In the genomic region with DNA sequence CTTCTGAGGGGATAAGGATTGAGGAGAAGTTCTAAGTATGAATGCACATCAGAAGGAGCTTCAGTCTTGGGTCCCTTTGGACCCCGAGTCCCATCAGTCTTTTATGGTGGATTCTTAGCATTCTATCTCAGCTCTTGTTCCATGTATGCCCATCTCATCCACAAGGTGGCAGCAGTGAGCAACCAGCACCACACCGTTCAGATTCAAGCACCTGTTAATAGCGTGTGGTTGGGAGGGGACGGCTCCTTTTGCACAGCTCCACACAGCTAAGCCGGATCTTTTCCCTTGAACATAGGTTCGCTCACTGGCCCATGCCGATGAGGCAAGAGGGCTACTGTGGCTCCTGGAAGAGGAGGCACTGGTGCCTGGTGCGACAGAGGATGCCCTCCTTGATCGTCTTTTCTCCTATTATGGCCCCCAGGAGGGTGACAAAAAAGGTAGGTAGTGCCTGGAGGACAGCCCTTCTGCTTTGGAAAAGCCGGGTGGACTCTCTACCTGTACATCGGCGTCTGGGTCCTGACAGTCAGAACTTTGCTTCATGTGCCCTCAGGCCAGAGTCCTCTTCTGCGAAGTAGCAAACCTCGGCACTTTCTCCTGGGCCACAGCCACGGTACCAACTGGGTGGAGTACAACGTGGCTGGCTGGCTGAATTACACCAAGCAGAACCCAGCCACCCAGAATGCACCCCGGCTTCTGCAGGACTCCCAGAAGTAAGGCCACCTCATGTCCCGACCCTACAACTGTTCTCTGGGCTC, we compare ENCODE assay signal across 9 mouse cellular contexts. TPM values are rescaled to one million over a fixed set of nuclear protein-coding genes. Genes with fewer than 3 reads are reported as not detected.
DNase-seq lines count a peak whose midpoint lies in the region; ATAC-seq and TF ChIP-seq lines count a peak whose summit lies in the region.
"Had no signal": no experiment of that assay in that cellular context is flagged by ENCODE, and none has a peak within 500 bp of the region (broad histone marks: within the 10 kb centered on the region; RNA-seq: fewer than 3 reads in every experiment).

No protein-coding gene starts in this region.

- no peaks in the 10 kb centered on the region for H3K9me3 ChIP-seq in heart, postnatal 0 days (replicated peaks; ENCODE audit: control insufficient read depth, low read length)
- no peaks in the 10 kb centered on the region for H3K9me3 ChIP-seq in lung, postnatal 0 days (ENCODE audit: low read length)

- peak; percentile 89 for DNase-seq in CD4-positive, CD25-positive, alpha-beta regulatory T cell, adult 2 months (ENCODE audit: low read depth, low spot score)
- peak; percentile 72 for DNase-seq in adrenal gland, adult 18-20 months (ENCODE audit: low spot score in 2 of 2)
- peak; percentile 85 for DNase-seq in embryo, embryonic 10.5 days (ENCODE audit: low spot score)
- peak; percentile 71 for DNase-seq in heart, postnatal 0 days (ENCODE audit: low spot score)
- DNase-seq in large intestine, adult 2 months (ENCODE audit: low read depth, low spot score): peak; percentile 38
- DNase-seq in lung, postnatal 0 days (ENCODE audit: low spot score): peak; percentile 78
- DNase-seq in retina, adult 2 months (ENCODE audit: low read depth, low spot score): peak; percentile 71
- DNase-seq in thymus, postnatal 25 days: peak; percentile 78

- TF ChIP-seq CTCF in heart, postnatal 0 days (IDR thresholded peaks at IDR 0.05; ENCODE audit: low read depth): peak; percentile 97
- peak; percentile 98 for TF ChIP-seq CTCF in lung, postnatal 0 days (IDR thresholded peaks at IDR 0.05)

- no peak overlapping the region for H3K4me3 ChIP-seq in heart, postnatal 0 days (ENCODE audit: low read depth, low read length)
- H3K4me3 ChIP-seq in lung, postnatal 0 days (ENCODE audit: low read depth, low read length): no peak overlapping the region

- TF ChIP-seq EP300 in heart, postnatal 0 days (IDR thresholded peaks at IDR 0.05; ENCODE audit: low read depth): no peak
- TF ChIP-seq EP300 in lung, postnatal 0 days (IDR thresholded peaks at IDR 0.05): no peak

- H3K36me3 ChIP-seq in heart, postnatal 0 days (replicated peaks; ENCODE audit: control insufficient read depth, insufficient read depth, low read length): peaks cover 90% of the 10 kb centered on the region
- peaks cover 36% of the 10 kb centered on the region; the same call in 1 of the 2 replicates for H3K36me3 ChIP-seq in lung, postnatal 0 days (ENCODE audit: insufficient read depth, low read length)

- no peak overlapping the region for H3K9ac ChIP-seq in heart, postnatal 0 days (replicated peaks; ENCODE audit: low read depth, low read length)
- no peak overlapping the region for H3K9ac ChIP-seq in lung, postnatal 0 days (replicated peaks; ENCODE audit: low read depth)

- H3K4me1 ChIP-seq in heart, postnatal 0 days (ENCODE audit: control insufficient read depth, insufficient read depth): no peaks in the 10 kb centered on the region
- no peaks in the 10 kb centered on the region for H3K4me1 ChIP-seq in lung, postnatal 0 days (ENCODE audit: insufficient read depth, low read depth, low read length)

- WGBS in heart, postnatal 0 days: 57% methylated on average over 18 of the region's 18 CpGs
- 60% methylated on average over 18 of the region's 18 CpGs for WGBS in large intestine, adult 2 months
- WGBS in lung, postnatal 0 days: 58% methylated on average over 18 of the region's 18 CpGs

- no peak overlapping the region for H3K27ac ChIP-seq in heart, postnatal 0 days (ENCODE audit: low read depth)
- H3K27ac ChIP-seq in lung, postnatal 0 days (ENCODE audit: low read length): no peak overlapping the region

- no peak overlapping the region for H3K4me2 ChIP-seq in heart, postnatal 0 days (ENCODE audit: low read depth, low read length)
- H3K4me2 ChIP-seq in lung, postnatal 0 days (replicated peaks; ENCODE audit: low read depth, low read length): no peak overlapping the region

- ATAC-seq in heart, postnatal 0 days (ENCODE audit: insufficient read depth, low read depth): peak; percentile 62; the same call in 1 of the 2 replicates
- peak; percentile 51; the same call in 1 of the 2 replicates for ATAC-seq in lung, postnatal 0 days

- H3K27me3 ChIP-seq in heart, postnatal 0 days (ENCODE audit: control insufficient read depth, insufficient read depth, low read length): no peaks in the 10 kb centered on the region
- H3K27me3 ChIP-seq in lung, postnatal 0 days (replicated peaks; ENCODE audit: insufficient read depth, low read length): no peaks in the 10 kb centered on the region

RNA-seq across cellular contexts. Expression of gene Gm10277, which starts 39.9 kb away (rescaled TPM):
- not detected for total RNA-seq in adrenal gland, adult 18-20 months (2021)
- total RNA-seq in heart, postnatal 0 days (2014; rRNA removed; ENCODE audit: low replicate concordance): not detected in 2 replicates
- 0.41 and 0.52 TPM in 2 replicates for polyA plus RNA-seq in heart, postnatal 0 days (2015; fragmentation: Nextera tagmentation; extraction: Ambion mirVana)
- 0.02 TPM in 1 of 2 replicates, not detected in the other for polyA plus RNA-seq in large intestine, adult 2 months (2012; rRNA removed)
- 0.90 and 1.2 TPM in 2 replicates for polyA plus RNA-seq in lung, postnatal 0 days (2015; fragmentation: Nextera tagmentation; extraction: Ambion mirVana)
- total RNA-seq: gastrocnemius, postnatal 4 days had no signal

Comparison
In these comparisons a context has a peak if more than half of its experiments do, and no peak if none do; other contexts are left out.
1. DNase-seq: peak in every context shown above with its lines; median percentile 89 in CD4-positive, CD25-positive, alpha-beta regulatory T cell, adult 2 months; 85 in embryo, embryonic 10.5 days; 78 in lung, postnatal 0 days; 78 in thymus, postnatal 25 days; 72 in adrenal gland, adult 18-20 months; 71 in heart, postnatal 0 days; 71 in retina, adult 2 months; 38 in large intestine, adult 2 months.